Mouse (Mus musculus): ENCODE measurements around the gene Cyp24a1. TPM values are rescaled to one million over a fixed set of nuclear protein-coding genes. Genes with fewer than 3 reads are reported as not detected.

The Cyp24a1 gene
- total RNA-seq, 1 experiment: not detected

GRCm38 (mm10) chr2:170476215-170476614 lies 20.7 kb downstream of the Cyp24a1 start:
- H3K4me3 ChIP-seq (ENCODE audit: insufficient read depth in 1 of 2, low read depth in 1 of 2, low read length in 2 of 2, poor library complexity in 1 of 2, severe bottlenecking in 1 of 2): no peak overlapping the region
- DNase-seq (ENCODE audit: low read depth, low spot score): peak; percentile 60
- no peaks in the 10 kb centered on the region for H3K36me3 ChIP-seq (ENCODE audit: control insufficient read depth, insufficient read depth, low read length, poor library complexity, severe bottlenecking)
- H3K9ac ChIP-seq (ENCODE audit: insufficient read depth, low read depth, low read length, poor library complexity, severe bottlenecking): no peak overlapping the region
- in situ Hi-C loops (cut with MboI; ENCODE audit: low sequenced_read_pairs in 2 of 2, unreplicated experiment in 2 of 2): no loop called here
- TF ChIP-seq ZC3H11A (IDR thresholded peaks at IDR 0.05; ENCODE audit: borderline replicate concordance, low read depth, low read length) (0 out of 2 replicates have a peak, but pooled peaks have one; percentile 13), ZNF384 (IDR thresholded peaks at IDR 0.05; ENCODE audit: low read depth, low read length) (no peak)
- H3K27ac ChIP-seq (ENCODE audit: insufficient read depth, low read depth, low read length, poor library complexity, severe bottlenecking): no peak overlapping the region
- no peaks in the 10 kb centered on the region for H3K9me3 ChIP-seq (ENCODE audit: control insufficient read depth, insufficient read depth, low read depth, low read length)
- H3K4me1 ChIP-seq (ENCODE audit: control insufficient read depth in 2 of 2, insufficient read depth in 2 of 2, low read length in 2 of 2, poor library complexity in 1 of 2): no peaks in the 10 kb centered on the region

- no peak for TF ChIP-seq ZC3H11A (IDR thresholded peaks at IDR 0.05; ENCODE audit: borderline replicate concordance, low read depth, low read length)
- no peak for TF ChIP-seq HCFC1 (IDR thresholded peaks at IDR 0.05; ENCODE audit: borderline replicate concordance, insufficient read depth, low read length)
- no peak for TF ChIP-seq ZNF384 (IDR thresholded peaks at IDR 0.05; ENCODE audit: low read depth, low read length)
- TF ChIP-seq MAFK (IDR thresholded peaks at IDR 0.05; ENCODE audit: insufficient read depth, low read depth, low read length): no peak
- TF ChIP-seq CHD2 (IDR thresholded peaks at IDR 0.05; ENCODE audit: low read depth, low read length): no peak
- H3K9me3 ChIP-seq (ENCODE audit: control insufficient read depth, insufficient read depth, low read depth, low read length): no peaks in the 10 kb centered on the region
- no peak overlapping the region for H3K4me3 ChIP-seq (ENCODE audit: insufficient read depth in 1 of 2, low read depth in 1 of 2, low read length in 2 of 2, poor library complexity in 1 of 2, severe bottlenecking in 1 of 2)
- DNase-seq (ENCODE audit: low read depth, low spot score): no peak
- H3K36me3 ChIP-seq (ENCODE audit: control insufficient read depth, insufficient read depth, low read length, poor library complexity, severe bottlenecking): no peaks in the 10 kb centered on the region
- H3K9ac ChIP-seq (ENCODE audit: insufficient read depth, low read depth, low read length, poor library complexity, severe bottlenecking): no peak overlapping the region
- H3K27ac ChIP-seq (ENCODE audit: insufficient read depth, low read depth, low read length, poor library complexity, severe bottlenecking): no peak overlapping the region
- in situ Hi-C loops (cut with MboI; ENCODE audit: low sequenced_read_pairs in 2 of 2, unreplicated experiment in 2 of 2): no loop called here
- H3K4me1 ChIP-seq (ENCODE audit: control insufficient read depth in 2 of 2, insufficient read depth in 2 of 2, low read length in 2 of 2, poor library complexity in 1 of 2): peaks cover 0 to 8% of the 10 kb centered on the region in 2 experiments; a peak in 2 of 4 replicates
Measured at GRCm38 (mm10) chr2:170475164-170475563, 21.8 kb downstream of the Cyp24a1 start.

- Histone ChIP-seq H3K9ac (ENCODE audit: insufficient read depth, low read depth, low read length, poor library complexity, severe bottlenecking) (no peak overlapping the region), H3K27ac (ENCODE audit: insufficient read depth, low read depth, low read length, poor library complexity, severe bottlenecking) (no peak overlapping the region), H3K4me1 (ENCODE audit: control insufficient read depth in 2 of 2, insufficient read depth in 2 of 2, low read length in 2 of 2, poor library complexity in 1 of 2) (peaks cover 3 to 13% of the 10 kb centered on the region in 2 experiments; a peak in 3 of 4 replicates), H3K36me3 (ENCODE audit: control insufficient read depth, insufficient read depth, low read length, poor library complexity, severe bottlenecking) (no peaks in the 10 kb centered on the region), H3K4me3 (ENCODE audit: insufficient read depth in 1 of 2, low read depth in 1 of 2, low read length in 2 of 2, poor library complexity in 1 of 2, severe bottlenecking in 1 of 2) (no peak overlapping the region), H3K9me3 (ENCODE audit: control insufficient read depth, insufficient read depth, low read depth, low read length) (no peaks in the 10 kb centered on the region)
- in situ Hi-C loops (cut with MboI; ENCODE audit: low sequenced_read_pairs in 2 of 2, unreplicated experiment in 2 of 2): no loop called here
- DNase-seq (ENCODE audit: low read depth, low spot score): no peak
- no peak for TF ChIP-seq MAFK (IDR thresholded peaks at IDR 0.05; ENCODE audit: insufficient read depth, low read depth, low read length)
- TF ChIP-seq ZNF384 (IDR thresholded peaks at IDR 0.05; ENCODE audit: low read depth, low read length): no peak
- no peak for TF ChIP-seq CHD2 (IDR thresholded peaks at IDR 0.05; ENCODE audit: low read depth, low read length)
- no peak for TF ChIP-seq ZC3H11A (IDR thresholded peaks at IDR 0.05; ENCODE audit: borderline replicate concordance, low read depth, low read length)
- no peak for TF ChIP-seq HCFC1 (IDR thresholded peaks at IDR 0.05; ENCODE audit: borderline replicate concordance, insufficient read depth, low read length)
Measured at GRCm38 (mm10) chr2:170474125-170474524, 22.8 kb downstream of the Cyp24a1 start.

GRCm38 (mm10) chr2:170470591-170470990 lies 26.4 kb downstream of the Cyp24a1 start:
- TF ChIP-seq CHD2 (IDR thresholded peaks at IDR 0.05; ENCODE audit: low read depth, low read length) (no peak), ZC3H11A (IDR thresholded peaks at IDR 0.05; ENCODE audit: borderline replicate concordance, low read depth, low read length) (no peak), MAFK (IDR thresholded peaks at IDR 0.05; ENCODE audit: insufficient read depth, low read depth, low read length) (no peak), HCFC1 (IDR thresholded peaks at IDR 0.05; ENCODE audit: borderline replicate concordance, insufficient read depth, low read length) (no peak), ZNF384 (IDR thresholded peaks at IDR 0.05; ENCODE audit: low read depth, low read length) (no peak)
- no peak overlapping the region for H3K27ac ChIP-seq (ENCODE audit: insufficient read depth, low read depth, low read length, poor library complexity, severe bottlenecking)
- no peak overlapping the region for H3K9ac ChIP-seq (ENCODE audit: insufficient read depth, low read depth, low read length, poor library complexity, severe bottlenecking)
- peaks cover 4 to 16% of the 10 kb centered on the region in 2 experiments; a peak in 3 of 4 replicates for H3K4me1 ChIP-seq (ENCODE audit: control insufficient read depth in 2 of 2, insufficient read depth in 2 of 2, low read length in 2 of 2, poor library complexity in 1 of 2)
- no peaks in the 10 kb centered on the region for H3K9me3 ChIP-seq (ENCODE audit: control insufficient read depth, insufficient read depth, low read depth, low read length)
- DNase-seq (ENCODE audit: low read depth, low spot score): no peak
- H3K4me3 ChIP-seq (ENCODE audit: insufficient read depth in 1 of 2, low read depth in 1 of 2, low read length in 2 of 2, poor library complexity in 1 of 2, severe bottlenecking in 1 of 2): no peak overlapping the region
- in situ Hi-C loops (cut with MboI; ENCODE audit: low sequenced_read_pairs in 2 of 2, unreplicated experiment in 2 of 2): no loop called here
- H3K36me3 ChIP-seq (ENCODE audit: control insufficient read depth, insufficient read depth, low read length, poor library complexity, severe bottlenecking): no peaks in the 10 kb centered on the region
